Mouse (Mus musculus) cerebellum, postnatal 25 days (tissue): Measurements from ENCODE around the gene Ttll11.

ENCODE experiments used
- DNase-seq, 2 experiments: peaks; one replicate each; pipeline ENCODE4 v3.0.0; 2021; ENCODE audit warnings: mixed read lengths in 2 of 2

Gene Ttll11

GRCm38 (mm10) chr2:35851420-35852163 lies 128.1 kb downstream of the Ttll11 start:
- no peak for DNase-seq

DNA sequence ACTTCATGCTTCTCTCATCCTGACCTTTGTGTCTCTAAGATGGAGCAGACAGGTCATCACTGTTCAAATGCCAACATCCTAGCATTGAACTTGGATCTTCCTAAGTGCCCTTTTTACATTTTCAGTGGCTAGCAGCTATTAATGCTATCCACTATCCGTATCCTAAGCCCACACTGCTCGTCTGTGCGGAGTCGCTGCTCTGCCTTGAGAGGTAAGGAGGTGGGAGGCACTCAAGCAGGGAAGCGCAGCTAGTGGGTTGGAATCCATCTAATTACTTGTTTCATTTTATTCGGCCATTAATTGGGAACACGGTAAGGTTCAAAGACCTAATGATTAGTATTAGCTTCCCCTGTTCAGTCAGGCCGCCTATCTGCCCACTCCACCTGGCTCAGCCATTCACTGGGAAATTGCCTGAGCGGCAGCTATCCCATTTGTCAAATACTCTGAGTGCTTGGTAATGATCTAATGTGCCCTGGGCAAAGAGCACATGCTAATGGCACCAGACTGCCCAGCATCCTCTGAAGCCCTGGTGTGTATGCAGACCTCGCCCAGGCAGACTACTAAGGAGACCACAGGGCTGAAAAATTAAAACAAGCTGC lies 130.0 kb downstream of the Ttll11 start:
- DNase-seq = no peak

DNA sequence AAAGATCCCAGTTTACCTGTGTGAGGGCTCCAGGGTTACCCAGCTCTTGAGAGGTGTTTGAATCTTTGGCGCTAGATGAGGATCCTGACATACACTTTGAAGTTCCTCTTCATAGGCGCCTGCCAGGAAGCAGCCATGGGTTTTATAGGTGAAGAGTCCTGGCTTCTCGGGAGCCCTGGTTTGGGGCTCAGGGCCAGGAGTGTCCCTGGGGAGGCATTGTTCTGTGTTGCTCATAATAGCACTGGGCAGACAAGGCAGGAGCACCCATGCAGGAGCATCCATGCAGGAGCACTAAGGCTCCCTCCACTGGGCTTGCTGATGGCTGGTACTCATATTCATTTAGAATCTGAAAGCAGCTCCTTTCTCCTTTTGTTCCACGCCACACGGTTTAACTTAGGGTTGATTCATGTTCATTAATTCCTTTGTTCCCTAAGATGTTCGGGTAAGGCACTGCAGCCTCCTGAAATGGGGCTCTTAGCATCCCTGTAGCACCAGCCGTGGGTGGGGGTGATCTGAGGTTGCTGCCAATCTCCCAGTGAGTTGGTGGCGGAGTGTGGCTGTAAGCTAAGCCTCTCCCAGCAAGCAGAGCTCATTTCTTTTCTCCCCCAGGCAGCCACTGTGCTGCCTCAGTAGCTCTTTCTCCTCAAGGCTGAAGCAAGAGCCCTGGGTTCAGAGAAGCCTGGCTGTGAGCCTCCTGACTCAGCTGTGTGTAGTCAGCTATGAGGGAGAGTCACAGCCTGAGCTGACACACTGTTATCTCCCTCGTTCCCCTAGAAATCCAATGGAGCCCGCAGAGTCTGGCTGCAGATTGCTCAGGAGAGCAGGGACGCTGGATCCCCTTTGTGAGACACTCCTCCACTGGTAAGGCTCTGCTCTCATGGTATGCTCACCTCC lies 133.9 kb downstream of the Ttll11 start:
- peak in 1 of 2 experiments; percentile 31 for DNase-seq

GRCm38 (mm10) chr2:35843896-35844690 lies 135.6 kb downstream of the Ttll11 start:
- DNase-seq = no peak

DNA sequence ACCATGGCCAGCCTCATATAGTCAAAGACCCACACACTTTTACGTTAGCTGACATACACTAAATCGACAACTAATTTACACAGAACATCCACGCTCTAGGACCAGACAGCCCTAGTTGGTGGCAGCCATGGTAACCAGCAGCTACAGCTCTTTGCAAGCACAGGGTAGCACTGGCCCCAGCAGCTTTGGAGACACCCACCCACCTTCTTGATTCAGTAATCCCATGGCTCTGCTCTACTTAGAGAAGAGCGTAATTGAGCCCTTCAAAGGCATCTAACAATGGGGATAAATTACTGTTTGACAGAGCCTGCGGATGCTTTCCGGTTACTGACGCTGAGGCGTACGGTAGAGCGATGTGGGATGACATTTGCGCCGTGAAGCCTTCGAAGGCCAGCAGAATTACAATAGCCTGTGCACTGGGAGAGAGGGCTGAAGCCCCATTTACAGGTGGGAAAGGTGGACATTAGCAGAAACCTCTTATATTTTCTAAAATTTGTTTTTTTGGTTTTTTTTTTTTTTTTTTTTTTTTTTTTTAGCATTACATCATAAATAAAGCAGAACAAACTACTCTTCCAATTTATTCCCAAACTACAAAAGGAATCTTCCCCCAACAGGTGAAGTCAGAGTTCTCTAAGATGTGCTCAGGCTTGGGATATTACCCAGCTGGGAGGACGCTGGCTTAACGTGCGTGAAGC lies 136.8 kb downstream of the Ttll11 start:
- no peak for DNase-seq

- DNase-seq = no peak
Observed at GRCm38 (mm10) chr2:35841841-35842420, 137.8 kb downstream of the Ttll11 start.

DNA sequence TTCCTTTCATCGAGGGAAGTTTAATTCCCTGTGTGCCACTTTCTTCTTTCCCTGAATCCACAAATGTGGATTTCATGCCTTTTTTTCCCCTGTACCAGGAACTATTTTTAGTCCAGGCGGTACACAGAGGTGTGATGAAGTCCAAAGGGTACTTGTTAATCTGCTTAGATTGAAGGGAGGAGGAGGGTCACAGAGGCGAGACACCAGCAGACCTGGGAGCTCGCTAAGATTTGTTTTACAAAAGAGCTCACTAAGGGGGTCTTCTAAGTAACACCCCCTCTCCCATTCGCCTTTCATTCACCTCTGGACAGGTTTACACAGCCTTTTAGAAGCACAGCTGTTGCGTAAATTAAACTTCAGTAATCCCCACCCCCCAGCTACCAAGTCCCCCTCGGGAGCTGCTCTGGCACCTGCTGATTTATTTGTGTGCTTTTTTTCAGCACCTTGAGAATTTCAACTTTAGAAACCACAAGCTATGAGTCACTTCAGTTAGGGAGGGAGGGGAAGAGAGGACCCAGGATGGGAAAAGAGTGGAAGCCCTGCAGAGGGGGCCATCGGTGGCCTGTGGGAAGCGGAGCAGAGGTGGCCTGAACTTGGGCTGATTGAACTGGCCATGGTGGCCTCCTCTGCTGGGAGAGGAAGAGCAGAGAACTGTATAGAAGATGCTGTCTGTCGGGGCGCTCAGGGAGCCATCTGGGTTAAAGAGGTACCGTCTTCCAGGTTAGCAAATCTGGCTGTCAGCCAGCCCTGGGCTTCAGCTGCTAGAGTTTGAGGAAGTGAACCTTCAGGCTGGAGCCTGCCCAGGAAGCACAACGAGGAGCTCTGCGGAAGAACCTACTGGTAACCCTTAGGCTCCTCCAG lies 138.5 kb downstream of the Ttll11 start:
- DNase-seq = peak; percentile 63 to 80

GRCm38 (mm10) chr2:35838751-35839479 lies 140.8 kb downstream of the Ttll11 start:
- DNase-seq = no peak

- DNase-seq = no peak
Observed at GRCm38 (mm10) chr2:35834198-35834913, 145.4 kb downstream of the Ttll11 start.

DNA sequence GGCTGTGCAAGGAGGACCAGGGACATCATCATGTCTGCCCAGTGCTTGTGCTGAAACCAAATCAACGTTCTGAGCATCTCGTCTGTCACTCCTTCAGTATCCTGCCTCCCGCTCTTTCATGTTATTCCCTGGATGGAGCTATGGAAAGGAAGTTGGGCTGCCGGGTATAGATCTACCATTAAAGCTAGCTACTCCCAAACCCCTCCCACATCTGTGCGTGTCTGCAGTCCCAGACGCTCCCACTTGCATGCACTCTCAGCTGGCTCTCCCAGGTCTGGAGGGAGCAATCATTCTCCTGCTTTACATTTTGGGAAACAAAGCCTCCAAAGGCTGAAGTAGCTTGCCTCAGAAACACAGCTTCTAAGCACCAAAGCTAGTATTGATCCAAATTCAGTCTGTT lies 146.2 kb downstream of the Ttll11 start:
- DNase-seq = no peak

DNA sequence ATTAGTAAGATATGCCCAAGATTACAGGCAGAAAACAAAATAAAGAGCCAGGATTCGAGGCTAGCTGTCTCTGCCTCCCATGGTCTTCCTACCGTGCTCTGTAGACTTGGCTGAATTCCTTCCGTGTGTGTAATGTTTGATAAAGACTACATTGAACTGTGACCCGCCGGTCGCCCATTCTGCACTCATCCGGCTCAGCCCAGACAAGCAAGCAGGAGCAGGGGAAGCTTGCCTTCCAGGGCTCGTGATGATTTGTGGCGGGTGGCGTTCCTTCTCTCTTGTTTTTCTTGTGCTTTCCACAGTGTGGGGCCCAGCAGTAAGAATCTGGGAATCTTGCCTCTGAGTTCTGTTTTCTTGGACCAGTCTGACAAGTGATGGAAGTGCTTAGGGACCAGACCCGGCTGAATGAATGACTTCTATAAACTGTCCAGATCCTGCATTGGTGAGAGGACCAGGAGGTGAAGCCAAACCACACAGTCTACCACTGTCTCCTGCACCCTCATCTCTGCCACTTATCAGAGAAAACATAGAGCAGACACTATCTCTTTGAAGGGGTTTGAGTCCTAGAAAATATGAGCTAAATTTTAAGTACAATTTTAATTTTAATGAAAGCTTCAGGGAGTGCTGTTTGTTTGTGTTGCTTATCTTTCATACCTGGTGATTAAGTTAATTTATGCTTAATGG lies 146.8 kb downstream of the Ttll11 start:
- no peak for DNase-seq

GRCm38 (mm10) chr2:35831904-35832581 lies 147.7 kb downstream of the Ttll11 start:
- DNase-seq = no peak

DNA sequence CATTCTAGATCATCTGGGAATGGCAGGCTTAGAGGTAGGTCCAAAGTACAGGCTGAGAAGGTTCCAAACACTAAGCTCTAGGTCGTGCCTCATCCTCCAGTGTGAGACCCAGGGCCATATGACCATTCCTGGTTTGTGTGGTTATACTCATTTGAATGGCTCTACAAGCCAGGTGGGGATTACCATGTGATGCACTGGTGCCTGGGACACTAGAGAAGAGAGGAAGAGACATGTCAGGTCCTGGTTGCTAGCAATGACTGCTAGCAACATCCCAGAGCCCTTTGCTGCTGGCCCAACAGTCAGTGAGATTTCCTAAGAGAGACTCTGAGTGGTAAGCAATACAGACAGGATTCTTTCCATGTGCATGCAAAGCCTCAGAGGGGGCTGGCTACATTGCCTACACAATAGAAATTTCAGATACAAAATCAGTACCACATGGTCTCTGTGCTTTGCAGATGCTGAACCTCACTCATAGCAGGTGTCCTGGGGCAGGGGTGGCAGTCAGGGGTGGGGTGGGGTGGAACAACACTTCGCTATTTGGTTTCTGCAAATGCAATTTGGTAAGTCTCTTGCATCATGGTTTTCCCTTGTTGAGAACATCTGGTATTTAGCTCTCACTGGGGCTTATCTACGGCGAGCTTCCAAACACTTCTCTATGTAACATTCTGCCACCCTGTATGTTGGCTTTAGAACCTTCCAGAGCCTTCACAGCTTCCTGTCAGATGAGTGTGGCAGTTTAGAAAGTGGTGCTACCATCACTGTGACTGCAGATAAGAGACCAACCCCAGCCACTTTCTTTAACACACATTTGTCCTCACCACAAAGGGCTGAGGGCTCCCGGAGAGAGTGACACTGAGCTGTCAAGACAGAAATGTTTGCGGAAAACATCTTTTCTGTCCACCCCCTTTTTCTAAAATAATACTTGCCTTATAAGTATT lies 148.5 kb downstream of the Ttll11 start:
- no peak for DNase-seq

DNA sequence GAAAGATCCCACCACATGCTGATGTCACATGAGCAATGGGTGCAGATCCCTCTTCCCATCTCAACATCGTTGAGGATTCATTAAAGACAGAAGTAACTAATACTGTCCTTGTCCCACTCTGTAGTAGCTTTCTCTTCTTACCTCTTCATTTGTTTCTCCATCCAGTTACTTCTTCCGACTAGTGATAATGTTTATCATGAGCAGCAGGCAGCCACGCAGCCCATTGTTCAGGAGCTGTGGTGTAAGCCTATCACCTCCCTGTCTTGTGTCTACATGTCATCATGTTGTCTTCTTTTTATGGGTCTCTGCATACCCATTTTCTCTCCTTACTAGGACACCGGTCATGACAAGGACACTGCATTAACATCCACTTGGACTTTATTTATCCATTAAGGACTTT lies 150.6 kb downstream of the Ttll11 start:
- DNase-seq = no peak

DNA sequence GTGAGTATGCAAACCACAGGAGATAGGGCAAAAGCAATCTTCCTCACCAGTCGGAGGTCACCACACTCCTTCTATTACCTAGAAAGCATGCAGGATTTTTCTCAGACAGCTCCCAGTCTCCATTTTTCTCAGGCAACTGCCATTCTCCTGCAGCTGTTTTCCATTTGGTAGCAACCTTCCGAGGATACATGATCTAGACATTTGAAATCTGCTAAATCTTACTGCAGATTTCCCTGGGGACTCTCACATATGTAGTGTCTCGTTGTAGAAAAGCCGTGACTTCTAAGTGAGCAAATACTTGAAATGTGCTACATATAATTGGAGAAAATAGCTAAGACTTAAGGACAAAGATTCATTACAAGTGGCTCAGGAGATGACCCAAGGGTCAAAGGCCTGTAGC lies 151.8 kb downstream of the Ttll11 start:
- no peak for DNase-seq

- no peak for DNase-seq
Observed at GRCm38 (mm10) chr2:35825157-35825556, 154.6 kb downstream of the Ttll11 start.

GRCm38 (mm10) chr2:35823589-35823988 lies 156.1 kb downstream of the Ttll11 start:
- no peak for DNase-seq
